Mouse (Mus musculus) cerebellum, adult 2 months (tissue): ENCODE measurements around the gene Wdr62.

Experiments
- CTCF ChIP-seq: fragments of 200-500 bp; IDR thresholded peaks from 2 replicates; pipeline ENCODE4 v1.5.1; 2011; ENCODE audit warnings: low read depth, mild to moderate bottlenecking, control low read depth, low read length, moderate library complexity, borderline replicate concordance; ENCODE audit not compliant: insufficient read depth
- POLR2A ChIP-seq: fragments of 200-500 bp; IDR thresholded peaks from 2 replicates; pipeline ENCODE4 v1.6.1; 2011; ENCODE audit warnings: low read length, control low read depth, borderline replicate concordance; ENCODE audit not compliant: insufficient read depth

- TF ChIP-seq POLR2A (no peak), CTCF (no peak)
Measured at GRCm38 (mm10) chr7:30281522-30281921, 1.3 kb upstream of the Wdr62 start.
